28 mouse cellular contexts compared by ENCODE assay signal in the genomic region with DNA sequence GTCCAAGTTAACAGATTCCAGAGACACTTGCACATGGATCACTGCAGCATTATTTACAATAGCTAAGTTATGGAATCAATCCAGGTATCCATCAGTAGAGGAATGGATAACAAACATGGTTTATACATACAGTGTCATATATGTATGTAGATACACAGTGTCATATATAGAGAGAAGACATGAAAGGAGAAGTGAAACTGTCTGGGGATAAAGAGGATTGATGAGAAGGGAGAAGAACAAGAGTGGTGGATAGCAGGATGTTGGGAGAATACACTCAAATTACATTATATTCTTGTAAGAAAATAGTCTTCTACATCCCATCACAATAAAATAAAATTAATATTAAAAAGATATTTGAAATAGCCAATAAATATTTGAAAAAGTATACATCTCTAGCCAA. TPM values are rescaled to one million over a fixed set of nuclear protein-coding genes. Genes with fewer than 3 reads are reported as not detected.
"Had no signal": no experiment of that assay in that cellular context is flagged by ENCODE, and none has a peak within 500 bp of the region (broad histone marks: within the 10 kb centered on the region; RNA-seq: fewer than 3 reads in every experiment).

No protein-coding gene starts in this region.

- H3K36me3 ChIP-seq: embryonic facial prominence, embryonic 10.5 days; embryonic facial prominence, embryonic 12.5 days; embryonic facial prominence, embryonic 13.5 days; embryonic facial prominence, embryonic 15.5 days; forebrain, embryonic 10.5 days; forebrain, embryonic 12.5 days; forebrain, embryonic 15.5 days had no signal

- DNase-seq: cerebellum, adult 2 months; cerebellum, adult 9-10 months; cerebellum, adult 9-11 months; cerebellum, postnatal 10 days; cerebellum, postnatal 14 days; cerebellum, postnatal 25 days; cerebellum, postnatal 36 days; embryo, embryonic 11 days; forebrain, postnatal 0 days; gastrocnemius, adult 2 months; gastrocnemius, postnatal 10 days; gastrocnemius, postnatal 14 days; gastrocnemius, postnatal 25 days; gastrocnemius, postnatal 36 days; heart, adult 18-20 months; heart, adult 2 months had no signal

- H3K27me3 ChIP-seq: embryonic facial prominence, embryonic 12.5 days; embryonic facial prominence, embryonic 13.5 days; embryonic facial prominence, embryonic 15.5 days; forebrain, embryonic 12.5 days; forebrain, embryonic 13.5 days; forebrain, embryonic 15.5 days had no signal

- ATAC-seq: forebrain, embryonic 13.5 days; forebrain, embryonic 14.5 days; forebrain, embryonic 15.5 days; forebrain, embryonic 16.5 days; forebrain, postnatal 0 days had no signal

RNA-seq across cellular contexts. Expression of gene Kif27, which starts 5.9 kb away (rescaled TPM):
- total RNA-seq: common myeloid progenitor, adult 5-6 weeks; gastrocnemius, adult 18-20 months; gastrocnemius, postnatal 36 days had no signal
